Mouse (Mus musculus) frontal cortex, postnatal 36 days (tissue): ENCODE measurements around the gene Mb.

Source experiments
- DNase-seq, 2 experiments: peaks; one replicate each; pipeline ENCODE4 v3.0.0; 2022; ENCODE audit warnings: low spot score in 2 of 2

Mb gene

DNA sequence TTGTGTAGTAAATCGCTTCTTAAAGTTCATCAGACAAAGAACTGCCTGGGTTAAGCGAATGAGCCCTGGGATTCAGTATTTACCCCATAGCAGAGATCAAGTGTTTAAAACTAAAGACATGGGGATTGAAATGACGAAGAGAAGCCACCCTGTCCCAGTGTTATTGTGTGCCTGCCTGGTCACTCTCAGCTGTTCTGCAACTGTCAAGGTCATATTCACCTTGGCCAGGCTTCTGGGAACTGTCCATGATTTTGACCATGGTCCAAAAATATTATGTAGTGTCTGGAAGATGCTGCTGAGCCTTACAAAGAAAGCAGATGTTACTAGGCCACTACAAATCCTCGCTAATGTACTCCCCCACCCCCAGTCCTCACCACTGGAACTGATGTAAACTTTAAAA, 70.7 kb downstream of the Mb start:
- no peak for DNase-seq

DNA sequence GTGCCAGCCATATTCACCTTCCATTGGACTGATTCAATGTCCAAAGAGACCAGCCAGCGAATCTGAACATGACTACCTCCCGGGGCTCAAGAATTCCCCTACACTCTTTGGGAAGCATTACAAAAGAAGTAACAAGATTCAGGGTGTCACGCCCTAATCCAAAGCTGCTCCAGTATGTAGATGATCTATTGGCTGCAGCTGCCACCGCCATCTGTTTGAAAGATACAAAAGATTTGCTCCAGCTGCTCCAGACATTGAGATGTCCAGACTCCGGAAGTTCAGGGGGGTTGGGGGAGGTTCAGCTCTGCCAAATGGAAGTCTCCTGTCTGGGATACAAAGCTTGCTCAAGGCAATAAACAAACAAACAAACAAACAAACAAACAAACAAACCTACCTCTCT, 73.9 kb downstream of the Mb start:
- no peak for DNase-seq

DNA sequence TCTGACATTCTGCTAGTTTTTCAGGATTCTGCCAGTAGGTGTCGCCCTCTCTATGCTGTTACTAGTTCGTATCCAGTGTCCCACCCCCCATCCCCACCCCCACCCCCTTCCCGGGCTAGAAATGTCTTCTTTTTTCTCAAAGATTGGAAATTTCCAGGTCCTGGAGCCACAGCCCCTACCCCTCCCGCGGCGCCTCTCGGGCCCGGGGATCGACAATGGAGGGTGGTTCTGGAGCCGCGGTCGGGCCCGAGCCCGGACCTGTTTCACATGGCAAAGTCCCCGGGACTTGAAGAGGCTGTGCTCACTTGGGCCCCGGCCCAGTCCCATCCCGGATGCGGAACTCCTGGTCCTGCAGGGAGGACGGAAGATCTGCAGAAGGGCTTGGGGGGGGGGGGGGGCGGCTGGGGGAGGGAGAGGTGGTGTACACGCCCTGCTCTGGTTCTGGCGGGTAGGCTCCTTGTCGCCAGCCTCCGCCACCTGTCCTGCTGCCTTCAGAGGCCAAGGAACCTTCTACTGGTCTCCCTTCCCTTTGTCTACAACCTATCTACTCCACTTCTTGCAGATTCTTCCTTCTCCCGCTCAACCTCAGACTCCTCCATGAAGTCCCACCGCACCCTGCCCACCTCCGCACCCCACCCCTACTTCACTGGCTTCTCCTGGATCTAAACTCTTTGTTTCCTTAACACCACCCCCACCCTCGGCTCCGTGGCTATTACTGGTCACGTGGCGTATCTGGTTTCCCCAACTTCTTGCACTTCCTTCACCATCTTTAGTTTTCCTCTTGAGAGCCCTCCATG, 76.4 kb downstream of the Mb start:
- DNase-seq: peak; percentile 79 to 90

DNA sequence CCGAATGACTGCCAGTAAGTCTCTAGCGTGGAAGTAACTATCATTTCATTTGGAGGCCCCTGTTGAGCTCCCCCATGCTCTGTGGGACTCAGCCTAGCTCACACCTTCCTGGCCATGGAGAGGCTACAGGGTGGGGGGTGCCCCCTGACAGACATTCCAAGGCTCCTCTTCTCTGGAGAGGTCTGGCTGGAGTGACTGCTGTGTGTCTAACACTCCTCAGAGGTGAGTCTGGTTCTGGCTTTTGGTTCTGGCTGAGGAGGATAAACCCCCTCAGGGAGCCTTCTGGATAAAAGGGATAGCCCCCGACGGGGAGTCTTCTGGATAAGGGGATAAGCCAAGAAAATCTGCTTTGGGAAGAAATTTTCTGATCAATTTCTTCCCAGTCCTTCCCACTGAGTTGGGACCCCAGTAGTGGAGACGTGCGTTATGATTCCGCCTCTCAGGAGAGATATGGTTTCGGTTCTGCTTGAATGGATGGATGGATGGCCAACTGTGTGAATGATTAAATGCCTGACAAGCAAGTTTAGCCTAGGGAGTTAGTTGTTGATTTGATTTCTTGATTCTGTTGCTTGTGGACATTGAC, 77.1 kb downstream of the Mb start:
- DNase-seq: no peak

DNA sequence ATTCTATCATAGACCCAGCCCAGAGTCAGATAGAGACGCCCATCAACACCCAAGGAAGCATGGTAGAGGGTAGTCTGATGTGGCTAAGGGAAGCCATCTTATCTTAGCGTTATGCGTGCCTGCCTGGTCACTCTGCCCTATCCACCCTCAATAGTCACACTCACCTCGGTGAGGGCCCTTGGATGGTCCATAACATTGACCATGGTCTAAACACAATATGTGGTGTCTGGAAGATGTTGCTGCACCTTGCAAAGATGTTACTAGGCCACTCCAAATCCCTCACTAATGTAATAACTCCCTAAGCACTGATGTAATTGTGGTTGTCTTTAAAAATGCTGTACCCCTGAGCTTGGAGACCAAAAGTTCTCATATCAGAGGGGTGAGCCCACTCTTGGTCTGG, 77.8 kb downstream of the Mb start:
- no peak for DNase-seq
